Mouse (Mus musculus) CD4-positive helper T cell, adult 2 months (primary cell): ENCODE data around the gene Lgr4.

ENCODE experiments used
- DNase-seq: peaks from one replicate; pipeline ENCODE4 v3.0.0-alpha.2; 2012; ENCODE audit warnings: low read depth, missing footprints, low spot score

The Lgr4 gene

GRCm38 (mm10) chr2:110017087-110017486 is 99.6 kb downstream of the Lgr4 start:
- DNase-seq = no peak

GRCm38 (mm10) chr2:110017616-110018505 is 100.4 kb downstream of the Lgr4 start, which contains the start of gene Ccdc34:
Gene Ccdc34 (plus strand): TSS chr2:110017817.
- DNase-seq = peak; percentile 89

GRCm38 (mm10) chr2:110019656-110020055 is 102.2 kb downstream of the Lgr4 start:
- no peak for DNase-seq

- DNase-seq = no peak
Measured at GRCm38 (mm10) chr2:110020430-110020829, 103.0 kb downstream of the Lgr4 start.

- no peak for DNase-seq
Measured at GRCm38 (mm10) chr2:110036265-110036664, 118.8 kb downstream of the Lgr4 start.

- DNase-seq = no peak
Measured at GRCm38 (mm10) chr2:110036665-110037064, 119.2 kb downstream of the Lgr4 start.

- no peak for DNase-seq
Measured at GRCm38 (mm10) chr2:110037221-110037620, 119.8 kb downstream of the Lgr4 start.

- DNase-seq = no peak
Measured at GRCm38 (mm10) chr2:110038341-110038740, 120.9 kb downstream of the Lgr4 start.

- DNase-seq = no peak
Measured at GRCm38 (mm10) chr2:110042861-110043760, 125.7 kb downstream of the Lgr4 start.

GRCm38 (mm10) chr2:110058424-110058823 is 141.0 kb downstream of the Lgr4 start:
- no peak for DNase-seq

- no peak for DNase-seq
Measured at GRCm38 (mm10) chr2:110063131-110063530, 145.7 kb downstream of the Lgr4 start.
